Mouse (Mus musculus) neural tube, embryonic 15.5 days (tissue): ENCODE data around the gene Lenep. TPM values are rescaled to one million over a fixed set of nuclear protein-coding genes. Genes with fewer than 3 reads are reported as not detected.

Experiments used
- ATAC-seq: fragments of 200-750 bp; cut with Nextera tagmentation; 2 replicates; pipeline ENCODE4 v1.8.0; 2017; ENCODE audit warnings: mild to moderate bottlenecking, moderate TSS enrichment, moderate library complexity; ENCODE audit not compliant: low FRiP score
- H3K27ac ChIP-seq: fragments of 300-500 bp; sonication (generic); replicated peaks from 2 replicates; pipeline ENCODE4 v1.5.1; 2015; ENCODE audit warnings: mild to moderate bottlenecking, inconsistent platforms
- H3K27me3 ChIP-seq: fragments of 300-500 bp; sonication (generic); replicated peaks from 2 replicates; pipeline ENCODE4 v1.6.1; 2015; ENCODE audit warnings: inconsistent platforms
- H3K36me3 ChIP-seq: fragments of 300-500 bp; sonication (generic); 2 replicates; pipeline ENCODE4 v1.6.1; 2015; ENCODE audit warnings: inconsistent platforms
- H3K4me1 ChIP-seq: fragments of 300-500 bp; sonication (generic); 2 replicates; pipeline ENCODE4 v1.6.1; 2015; ENCODE audit warnings: inconsistent platforms
- H3K4me2 ChIP-seq: fragments of 300-500 bp; sonication (generic); 2 replicates; pipeline ENCODE4 v1.6.1; 2015; ENCODE audit warnings: inconsistent platforms, mild to moderate bottlenecking, moderate library complexity
- H3K4me3 ChIP-seq: fragments of 300-500 bp; sonication (generic); replicated peaks from 2 replicates; pipeline ENCODE4 v1.5.1; 2015; ENCODE audit warnings: mild to moderate bottlenecking, inconsistent platforms
- H3K9ac ChIP-seq: fragments of 300-500 bp; sonication (generic); replicated peaks from 2 replicates; pipeline ENCODE4 v1.6.1; 2015; ENCODE audit warnings: mild to moderate bottlenecking, inconsistent platforms
- H3K9me3 ChIP-seq: fragments of 300-500 bp; sonication (generic); replicated peaks from 2 replicates; pipeline ENCODE4 v1.6.1; 2016; ENCODE audit warnings: inconsistent platforms
- WGBS: fragments of 180-500 bp; shearing (Covaris S2); methylation state at CpG from one replicate; pipeline ENCODE4 v1.1.7; 2015; ENCODE audit warnings: mixed read lengths; 5-methylcytosine and 5-hydroxymethylcytosine counted together
- polyA plus RNA-seq: library from polyadenylated mRNA; unstranded; fragments of >200 nt; fragmentation: Nextera tagmentation; extraction: Ambion mirVana; gene quantifications from 2 replicates; pipeline ENCODE4 v1.2.1, GENCODE M21; 2015

Gene Lenep
- polyA plus RNA-seq, 1 experiment from 2014 or later: 2.1 TPM

DNA sequence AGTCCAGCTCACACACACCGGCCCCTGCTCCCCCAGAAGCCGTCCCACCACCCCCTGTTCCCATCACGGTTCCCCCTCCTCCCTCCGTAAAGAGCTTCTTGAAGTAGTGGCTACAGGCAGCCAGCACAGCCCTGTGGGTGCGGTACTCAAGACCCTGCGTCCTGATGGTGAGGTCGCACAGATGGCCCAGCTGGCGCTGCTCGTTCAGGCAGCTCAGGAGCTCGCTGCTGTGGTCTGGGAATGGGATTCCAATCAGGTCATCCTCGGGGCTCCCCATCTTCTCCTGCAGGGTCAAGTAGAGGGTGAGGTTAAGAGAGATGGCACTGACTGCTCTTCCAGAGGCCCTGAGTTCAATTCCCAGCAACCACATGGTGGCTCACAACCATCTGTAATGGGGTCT lies 21.4 kb downstream of the Lenep start:
- Histone ChIP-seq H3K4me2 (no peak overlapping the region), H3K36me3 (no peaks in the 10 kb centered on the region), H3K27ac (no peak overlapping the region), H3K9ac (no peak overlapping the region), H3K4me3 (no peak overlapping the region), H3K9me3 (no peaks in the 10 kb centered on the region), H3K4me1 (peaks cover 13% of the 10 kb centered on the region), H3K27me3 (no peaks in the 10 kb centered on the region)
- WGBS: 81% methylated on average over 11 of the region's 11 CpGs
- no peak for ATAC-seq

DNA sequence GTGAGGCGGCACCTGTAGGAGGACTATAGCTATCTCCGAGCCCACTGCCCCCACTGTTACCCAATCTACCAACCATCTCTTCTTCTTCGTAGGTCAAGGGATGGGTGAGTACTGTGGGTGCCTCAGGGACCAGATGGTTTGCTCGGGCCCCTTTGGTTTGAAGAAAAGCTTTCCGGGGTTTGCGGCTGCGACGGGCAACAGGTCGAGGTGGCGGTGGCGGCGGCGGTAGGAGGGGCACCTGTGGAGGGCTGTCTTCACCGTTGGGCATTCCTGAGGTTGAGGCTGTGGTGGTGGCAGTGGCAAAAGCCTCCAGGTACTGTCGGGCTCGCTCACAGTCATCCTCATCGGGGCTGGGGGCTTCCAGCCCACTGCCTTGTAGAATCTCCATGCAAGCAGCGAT lies 21.9 kb downstream of the Lenep start:
- 95% methylated on average over 18 of the region's 18 CpGs for WGBS
- Histone ChIP-seq H3K4me2 (no peak overlapping the region), H3K9ac (no peak overlapping the region), H3K4me1 (peaks cover 13% of the 10 kb centered on the region), H3K27ac (no peak overlapping the region), H3K36me3 (no peaks in the 10 kb centered on the region), H3K4me3 (no peak overlapping the region), H3K27me3 (no peaks in the 10 kb centered on the region), H3K9me3 (no peaks in the 10 kb centered on the region)
- no peak for ATAC-seq

- H3K9ac ChIP-seq: no peak overlapping the region
- H3K9me3 ChIP-seq: no peaks in the 10 kb centered on the region
- H3K4me2 ChIP-seq: no peak overlapping the region
- H3K4me1 ChIP-seq: peaks cover 13% of the 10 kb centered on the region
- no peak overlapping the region for H3K27ac ChIP-seq
- no peak overlapping the region for H3K4me3 ChIP-seq
- H3K36me3 ChIP-seq: no peaks in the 10 kb centered on the region
- no peaks in the 10 kb centered on the region for H3K27me3 ChIP-seq
- ATAC-seq: no peak
- 94% methylated on average over 14 of the region's 14 CpGs for WGBS
Observed at GRCm38 (mm10) chr3:89380291-89380690, 22.3 kb downstream of the Lenep start.

- no peak for ATAC-seq
- Histone ChIP-seq H3K9ac (no peak overlapping the region), H3K36me3 (no peaks in the 10 kb centered on the region), H3K4me1 (peaks cover 13% of the 10 kb centered on the region), H3K27ac (no peak overlapping the region), H3K9me3 (no peaks in the 10 kb centered on the region), H3K27me3 (no peaks in the 10 kb centered on the region), H3K4me2 (peak overlapping the region; percentile 79), H3K4me3 (no peak overlapping the region)
- 91% methylated on average over 31 of the region's 31 CpGs for WGBS
Observed at GRCm38 (mm10) chr3:89379388-89380131, 23.0 kb downstream of the Lenep start.

DNA sequence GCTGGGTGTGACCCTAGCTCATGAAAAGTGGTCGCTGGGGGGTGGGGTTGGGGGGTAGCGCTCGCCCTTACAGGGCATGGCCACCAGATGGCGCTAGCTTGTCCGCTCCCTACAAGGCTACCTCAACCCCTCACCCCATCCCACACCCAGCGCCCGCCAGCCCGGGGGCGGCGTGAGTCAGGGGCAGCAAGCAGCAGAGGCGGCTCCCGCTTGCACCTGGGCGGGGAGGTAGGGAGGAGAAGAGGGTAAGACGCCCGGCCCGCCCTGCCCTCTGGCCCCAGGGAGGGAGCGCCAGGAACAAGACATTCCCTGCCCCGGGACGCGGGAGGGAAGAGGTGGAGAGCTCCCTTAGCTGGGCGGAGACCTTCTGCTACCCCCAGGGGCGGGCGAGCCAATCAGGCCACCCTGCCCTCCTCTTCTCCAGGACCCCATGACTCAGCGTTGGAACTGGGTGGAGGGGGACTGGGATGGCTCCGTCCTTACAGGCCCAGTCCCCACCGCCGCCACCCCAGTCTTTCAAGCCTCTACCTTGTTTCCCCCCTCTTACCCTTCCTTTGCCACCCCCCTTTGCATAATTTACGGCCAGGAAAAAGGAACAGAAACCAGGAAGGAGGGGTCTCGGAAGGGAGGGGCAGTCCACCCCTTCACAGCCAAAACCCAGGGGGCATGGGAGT lies 24.1 kb downstream of the Lenep start:
- WGBS: 1% methylated on average over 29 of the region's 29 CpGs

DNA sequence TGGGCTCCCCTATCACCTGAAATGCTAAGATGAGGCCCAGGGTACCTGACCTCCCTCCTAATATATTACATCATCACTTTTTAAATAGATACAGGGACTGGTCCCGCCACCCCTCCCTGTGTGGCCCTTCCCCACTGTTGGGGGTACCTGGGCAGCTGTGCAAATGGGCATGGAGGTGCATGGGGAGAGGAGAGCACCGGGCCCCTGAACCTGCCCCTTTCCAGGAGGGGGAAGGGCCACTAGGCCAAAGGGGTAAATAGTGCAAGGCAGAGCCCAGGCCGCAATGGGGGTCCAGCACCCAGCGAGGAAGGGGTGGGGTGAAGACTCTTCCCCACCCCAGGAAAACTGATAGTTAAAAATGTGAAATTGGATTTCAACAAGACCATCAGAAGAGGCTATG lies 24.8 kb downstream of the Lenep start:
- H3K9me3 ChIP-seq: no peaks in the 10 kb centered on the region
- H3K36me3 ChIP-seq: no peaks in the 10 kb centered on the region
- no peak overlapping the region for H3K9ac ChIP-seq
- peak overlapping the region; percentile 79 for H3K4me2 ChIP-seq
- 0 out of 2 replicates have a peak, but pooled peaks have one; percentile 1 for ATAC-seq
- H3K4me3 ChIP-seq: peak overlapping the region; percentile 46; the same call in 1 of the 2 replicates
- peaks cover 13% of the 10 kb centered on the region for H3K4me1 ChIP-seq
- no peak overlapping the region for H3K27ac ChIP-seq
- WGBS: 86% methylated on average over 4 of the region's 4 CpGs
- no peaks in the 10 kb centered on the region for H3K27me3 ChIP-seq

More for the DNA sequence above, 24.1 kb downstream of the Lenep start:
- H3K36me3 ChIP-seq: no peaks in the 10 kb centered on the region
- no peaks in the 10 kb centered on the region for H3K27me3 ChIP-seq
- H3K9ac ChIP-seq: peak overlapping the region; percentile 53
- peak; percentile 89 for ATAC-seq
- H3K4me3 ChIP-seq: peak overlapping the region; percentile 46
- no peaks in the 10 kb centered on the region for H3K9me3 ChIP-seq
- H3K4me2 ChIP-seq: peak overlapping the region; percentile 79
- peaks cover 13% of the 10 kb centered on the region for H3K4me1 ChIP-seq
- H3K27ac ChIP-seq: 0 out of 2 replicates have a peak overlapping the region, but pooled peaks have one; percentile 1

GRCm38 (mm10) chr3:89373581-89374231 lies 28.9 kb downstream of the Lenep start:
- ATAC-seq: no peak
- H3K36me3 ChIP-seq: no peaks in the 10 kb centered on the region
- peaks cover 9% of the 10 kb centered on the region for H3K4me1 ChIP-seq
- H3K9ac ChIP-seq: no peak overlapping the region
- WGBS: 47% methylated on average over 5 of the region's 5 CpGs
- no peak overlapping the region for H3K4me2 ChIP-seq
- no peaks in the 10 kb centered on the region for H3K27me3 ChIP-seq
- no peaks in the 10 kb centered on the region for H3K9me3 ChIP-seq
- H3K4me3 ChIP-seq: no peak overlapping the region
- no peak overlapping the region for H3K27ac ChIP-seq

DNA sequence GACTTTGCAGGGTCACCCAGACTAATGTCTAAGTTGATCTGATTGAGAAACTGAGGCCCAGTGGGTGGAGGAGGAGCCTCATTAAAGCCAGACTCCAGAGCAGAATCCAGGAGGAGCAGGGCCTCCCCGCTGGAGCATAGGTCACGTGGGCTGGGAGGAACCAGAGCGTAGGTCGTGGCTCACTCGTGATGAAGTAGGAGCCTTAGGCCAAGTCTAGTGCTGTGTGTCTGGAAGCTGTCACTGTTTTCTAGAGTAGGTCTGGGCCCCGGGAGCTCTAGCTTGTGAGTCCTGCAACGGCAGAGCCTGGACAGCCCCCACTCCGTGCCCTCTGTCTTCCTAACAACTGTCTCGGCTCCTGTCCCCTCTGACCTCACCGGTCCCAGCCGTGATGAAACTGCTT lies 35.3 kb downstream of the Lenep start:
- no peak overlapping the region for H3K4me2 ChIP-seq
- no peak overlapping the region for H3K27ac ChIP-seq
- no peaks in the 10 kb centered on the region for H3K9me3 ChIP-seq
- H3K36me3 ChIP-seq: no peaks in the 10 kb centered on the region
- H3K4me3 ChIP-seq: no peak overlapping the region
- H3K27me3 ChIP-seq: no peaks in the 10 kb centered on the region
- 71% methylated on average over 11 of the region's 11 CpGs for WGBS
- no peak overlapping the region for H3K9ac ChIP-seq
- no peaks in the 10 kb centered on the region for H3K4me1 ChIP-seq
- ATAC-seq: no peak

DNA sequence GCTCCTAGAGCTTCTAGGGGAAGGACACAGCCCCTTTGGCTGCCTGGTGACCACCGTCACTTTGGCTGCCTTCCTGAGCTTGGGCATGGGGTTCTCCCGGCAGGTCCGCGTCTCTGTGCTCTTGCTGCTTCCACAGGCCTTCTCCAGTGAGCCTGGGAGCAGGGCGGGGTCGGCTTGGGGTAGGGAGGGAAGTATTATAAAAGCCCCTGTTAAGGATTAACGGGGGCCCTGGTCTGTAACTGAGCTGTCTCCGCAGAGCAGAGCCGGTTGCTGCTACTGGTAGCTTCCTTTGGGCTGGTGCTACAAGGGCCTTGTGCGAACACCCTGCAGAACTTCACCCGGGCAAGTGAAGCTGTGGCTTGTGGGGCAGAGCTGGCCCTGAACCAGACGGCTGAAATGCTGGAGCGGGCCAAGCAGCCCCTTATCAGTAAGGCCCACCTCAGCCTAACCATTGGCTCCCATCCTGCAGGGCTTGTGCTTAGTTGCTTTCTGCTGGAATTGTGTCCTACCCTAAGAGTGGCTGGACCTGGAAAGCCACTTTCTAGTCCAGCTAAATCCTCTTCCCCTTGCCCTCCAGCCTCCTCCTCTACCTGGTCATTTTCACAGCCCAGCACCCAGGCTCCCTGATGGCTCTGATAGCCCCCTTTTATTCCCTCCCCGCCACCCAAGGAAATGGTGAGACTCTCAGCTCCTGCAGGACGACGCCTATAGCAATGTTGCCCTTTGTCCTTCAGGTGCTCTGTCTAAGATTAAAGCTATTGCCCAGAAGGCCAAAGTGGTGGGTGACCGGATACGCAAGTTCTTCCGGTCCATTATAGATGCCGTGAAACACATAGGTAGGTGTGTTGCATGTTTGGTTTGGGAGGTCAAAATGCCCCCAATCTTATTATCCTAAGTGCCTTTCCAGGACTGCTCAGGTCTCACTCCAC lies 36.8 kb downstream of the Lenep start:
- Histone ChIP-seq H3K4me2 (no peak overlapping the region), H3K4me1 (no peaks in the 10 kb centered on the region), H3K4me3 (no peak overlapping the region), H3K36me3 (no peaks in the 10 kb centered on the region), H3K9me3 (no peaks in the 10 kb centered on the region), H3K27ac (no peak overlapping the region), H3K9ac (no peak overlapping the region), H3K27me3 (no peaks in the 10 kb centered on the region)
- 69% methylated on average over 20 of the region's 20 CpGs for WGBS
- ATAC-seq: no peak

DNA sequence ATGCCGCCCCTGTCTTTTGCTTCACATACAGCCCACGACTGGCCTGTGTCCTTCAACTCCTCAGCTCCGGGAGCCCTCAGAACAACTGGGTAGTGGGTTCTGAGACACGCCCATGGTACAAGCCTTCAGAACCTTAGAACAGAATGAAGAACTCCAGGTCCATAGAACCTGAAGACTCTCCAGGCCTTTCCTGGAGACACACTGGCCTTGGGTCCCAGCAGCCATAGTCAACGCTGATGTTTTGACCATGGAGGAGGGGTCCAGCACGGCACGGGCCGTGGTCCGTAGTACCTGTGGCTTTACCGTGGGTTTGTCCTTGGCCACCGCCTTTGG lies 37.5 kb downstream of the Lenep start, which contains the start of gene Dcst1:
TSS of gene Dcst1 (minus strand) at position 101 of the 333 bp plus-strand sequence.
- WGBS: 88% methylated on average over 11 of the region's 11 CpGs
- no peaks in the 10 kb centered on the region for H3K27me3 ChIP-seq
- no peaks in the 10 kb centered on the region for H3K4me1 ChIP-seq
- H3K36me3 ChIP-seq: no peaks in the 10 kb centered on the region
- H3K9ac ChIP-seq: no peak within 1 kb of the TSS
- no peak within 1 kb of the TSS for H3K4me2 ChIP-seq
- H3K9me3 ChIP-seq: no peaks in the 10 kb centered on the region
- no peak within 1 kb of the TSS for H3K27ac ChIP-seq
- no peak for ATAC-seq
- H3K4me3 ChIP-seq: no peak within 1 kb of the TSS

DNA sequence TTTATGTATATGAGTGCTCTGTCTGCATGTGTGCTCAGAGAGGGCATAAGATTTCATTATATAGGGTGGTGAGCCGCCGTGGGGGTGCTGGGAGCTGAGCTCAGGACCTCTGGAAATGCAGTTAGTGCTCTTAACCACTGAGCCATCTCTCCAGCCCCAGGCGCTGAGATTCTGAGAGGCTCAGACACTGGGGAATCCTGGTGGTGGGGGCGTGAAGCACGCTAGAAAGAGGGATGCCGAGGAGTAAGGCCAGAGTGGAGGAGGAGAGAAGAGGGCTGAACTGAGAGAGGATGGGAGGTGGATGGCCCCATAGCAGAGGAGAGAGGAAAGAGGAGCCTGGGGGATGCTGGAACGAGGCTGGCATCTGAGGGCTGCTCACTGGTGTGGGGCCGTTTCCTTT lies 38.0 kb downstream of the Lenep start:
- Histone ChIP-seq H3K36me3 (no peaks in the 10 kb centered on the region), H3K4me2 (no peak overlapping the region), H3K4me1 (no peaks in the 10 kb centered on the region), H3K9me3 (no peaks in the 10 kb centered on the region), H3K27ac (no peak overlapping the region), H3K4me3 (no peak overlapping the region), H3K27me3 (no peaks in the 10 kb centered on the region), H3K9ac (no peak overlapping the region)
- WGBS: 65% methylated on average over 8 of the region's 8 CpGs
- ATAC-seq: no peak
